Comparison of ENCODE assay signal across 8 mouse cellular contexts in the genomic region with DNA sequence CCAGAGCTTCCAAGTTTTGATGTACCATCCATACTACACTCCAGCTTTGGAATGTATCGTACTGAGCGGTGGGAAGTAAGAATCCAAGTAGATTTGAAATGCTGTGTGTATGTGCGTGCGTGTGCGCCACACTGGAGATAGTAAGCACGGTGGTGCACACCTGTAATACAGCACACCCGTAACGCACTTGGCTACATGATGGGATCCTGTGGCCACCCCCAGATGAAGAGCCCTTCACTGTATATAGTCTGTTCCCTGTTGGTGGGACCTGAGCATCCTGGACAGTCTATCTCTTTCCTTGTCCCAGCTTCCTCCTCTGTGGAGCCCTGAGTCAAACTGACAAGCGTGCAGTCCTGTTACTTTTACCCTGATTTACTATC. TPM values are rescaled to one million over a fixed set of nuclear protein-coding genes. Genes with fewer than 3 reads are reported as not detected.
DNase-seq lines count a peak whose midpoint lies in the region; ATAC-seq and TF ChIP-seq lines count a peak whose summit lies in the region.

No protein-coding gene starts in this region.

- H3K36me3 ChIP-seq in lung, embryonic 15.5 days: peaks cover 24% of the 10 kb centered on the region
- peaks cover 26% of the 10 kb centered on the region for H3K36me3 ChIP-seq in embryonic facial prominence, embryonic 15.5 days
- H3K36me3 ChIP-seq in intestine, postnatal 0 days (ENCODE audit: control insufficient read depth, insufficient read depth): peaks cover 3% of the 10 kb centered on the region; the same call in 1 of the 2 replicates
- H3K36me3 ChIP-seq in neural tube, embryonic 14.5 days (ENCODE audit: control insufficient read depth, insufficient read depth, low read length): no peaks in the 10 kb centered on the region

- H3K27me3 ChIP-seq in lung, embryonic 15.5 days: no peaks in the 10 kb centered on the region
- H3K27me3 ChIP-seq in embryonic facial prominence, embryonic 15.5 days: no peaks in the 10 kb centered on the region
- H3K27me3 ChIP-seq in intestine, postnatal 0 days (replicated peaks; ENCODE audit: control insufficient read depth, insufficient read depth, low read length): no peaks in the 10 kb centered on the region
- no peaks in the 10 kb centered on the region for H3K27me3 ChIP-seq in neural tube, embryonic 14.5 days (ENCODE audit: control insufficient read depth, insufficient read depth, low read length)

- peaks cover 32% of the 10 kb centered on the region for H3K4me1 ChIP-seq in lung, embryonic 15.5 days
- peaks cover 27% of the 10 kb centered on the region for H3K4me1 ChIP-seq in embryonic facial prominence, embryonic 15.5 days
- H3K4me1 ChIP-seq in intestine, postnatal 0 days (replicated peaks; ENCODE audit: control insufficient read depth, insufficient read depth, low read length): no peaks in the 10 kb centered on the region
- peaks cover 4% of the 10 kb centered on the region; the same call in 1 of the 2 replicates for H3K4me1 ChIP-seq in neural tube, embryonic 14.5 days (ENCODE audit: control insufficient read depth, insufficient read depth, low read length)

- H3K9me3 ChIP-seq in lung, embryonic 15.5 days: no peaks in the 10 kb centered on the region
- no peaks in the 10 kb centered on the region for H3K9me3 ChIP-seq in embryonic facial prominence, embryonic 15.5 days (replicated peaks)
- no peaks in the 10 kb centered on the region for H3K9me3 ChIP-seq in intestine, postnatal 0 days (ENCODE audit: control insufficient read depth)
- no peaks in the 10 kb centered on the region for H3K9me3 ChIP-seq in neural tube, embryonic 14.5 days (ENCODE audit: control insufficient read depth, low read length)

- peak overlapping the region; percentile 78 for H3K9ac ChIP-seq in lung, embryonic 15.5 days
- peak overlapping the region; percentile 63 for H3K9ac ChIP-seq in embryonic facial prominence, embryonic 15.5 days
- H3K9ac ChIP-seq in intestine, postnatal 0 days (ENCODE audit: low read depth, low read length): peak overlapping the region; percentile 49
- 0 out of 2 replicates have a peak overlapping the region, but pooled peaks have one; percentile 34 for H3K9ac ChIP-seq in neural tube, embryonic 14.5 days (replicated peaks; ENCODE audit: low read depth, low read length)

- peak overlapping the region; percentile 74 for H3K4me2 ChIP-seq in lung, embryonic 15.5 days
- peak overlapping the region; percentile 84 for H3K4me2 ChIP-seq in embryonic facial prominence, embryonic 15.5 days (replicated peaks)
- peak overlapping the region; percentile 80 for H3K4me2 ChIP-seq in intestine, postnatal 0 days (replicated peaks; ENCODE audit: low read depth)
- peak overlapping the region; percentile 98 for H3K4me2 ChIP-seq in neural tube, embryonic 14.5 days (ENCODE audit: low read depth, low read length)

- peak overlapping the region; percentile 95 for H3K27ac ChIP-seq in lung, embryonic 15.5 days
- peak overlapping the region; percentile 87 for H3K27ac ChIP-seq in embryonic facial prominence, embryonic 15.5 days (replicated peaks)
- peak overlapping the region; percentile 50; the same call in 1 of the 2 replicates for H3K27ac ChIP-seq in intestine, postnatal 0 days (ENCODE audit: low read depth, low read length)
- H3K27ac ChIP-seq in neural tube, embryonic 14.5 days (ENCODE audit: low read depth, low read length): no peak overlapping the region

- 6% methylated on average over 9 of the region's 9 CpGs for WGBS in lung, embryonic 15.5 days
- 9% methylated on average over 9 of the region's 9 CpGs for WGBS in embryonic facial prominence, embryonic 15.5 days
- WGBS in intestine, postnatal 0 days: 4% methylated on average over 9 of the region's 9 CpGs
- WGBS in neural tube, embryonic 14.5 days: 22% methylated on average over 9 of the region's 9 CpGs

- intact Hi-C loops in left cerebral cortex, postnatal 36 days (cut with DNase I): no loop called here

- H3K4me3 ChIP-seq in lung, embryonic 15.5 days: peak overlapping the region; percentile 75
- peak overlapping the region; percentile 84 for H3K4me3 ChIP-seq in embryonic facial prominence, embryonic 15.5 days (replicated peaks)
- peak overlapping the region; percentile 75 for H3K4me3 ChIP-seq in intestine, postnatal 0 days (ENCODE audit: low read depth, low read length)
- H3K4me3 ChIP-seq in neural tube, embryonic 14.5 days (ENCODE audit: low read depth, low read length): peak overlapping the region; percentile 52

- no peak for TF ChIP-seq CTCF in intestine, postnatal 0 days (IDR thresholded peaks at IDR 0.05; ENCODE audit: low read depth)

- no peak for DNase-seq in lung, adult 18-20 months
- no peak for DNase-seq in cerebellum, adult 9-11 months
- no peak for DNase-seq in left cerebral cortex, postnatal 36 days (ENCODE audit: low spot score in 2 of 2)
- no peak for DNase-seq in urinary bladder, postnatal 4 days (ENCODE audit: low spot score in 2 of 2)

- no peak for ATAC-seq in lung, embryonic 15.5 days (ENCODE audit: borderline replicate concordance, extremely low read depth, low FRiP score, low TSS enrichment)
- no peak for ATAC-seq in embryonic facial prominence, embryonic 15.5 days (ENCODE audit: insufficient number of reproducible peaks, low FRiP score, low TSS enrichment, low read depth)
- ATAC-seq in intestine, postnatal 0 days: no peak
- no peak for ATAC-seq in neural tube, embryonic 14.5 days (ENCODE audit: low read depth)

RNA-seq across cellular contexts. Expression of a gene that starts 0.9 kb away (rescaled TPM):
- 207 and 211 TPM in 2 replicates for polyA plus RNA-seq in lung, embryonic 15.5 days (2015; fragmentation: Nextera tagmentation; extraction: Ambion mirVana)
- polyA plus RNA-seq in embryonic facial prominence, embryonic 15.5 days (2015; fragmentation: Nextera tagmentation; extraction: Ambion mirVana): 122 and 123 TPM in 2 replicates
- polyA plus RNA-seq in intestine, postnatal 0 days (2015; fragmentation: Nextera tagmentation; extraction: Ambion mirVana): 24.3 and 26.2 TPM in 2 replicates
- polyA plus RNA-seq in neural tube, embryonic 14.5 days (2014; fragmentation: Nextera tagmentation; extraction: Ambion mirVana): 8.7 and 12.8 TPM in 2 replicates
- total RNA-seq in left cerebral cortex, postnatal 36 days (2021): 1 to 10 TPM in 1 of 2 experiments, under 1 TPM in 1; 0.43 to 1.1 TPM

RNA-seq across cellular contexts. Expression of a gene that starts 13.1 kb away (rescaled TPM):
- polyA plus RNA-seq in lung, embryonic 15.5 days (2015; fragmentation: Nextera tagmentation; extraction: Ambion mirVana): 9.1 and 10.3 TPM in 2 replicates
- polyA plus RNA-seq in embryonic facial prominence, embryonic 15.5 days (2015; fragmentation: Nextera tagmentation; extraction: Ambion mirVana): 14.9 and 15.7 TPM in 2 replicates
- 13.4 and 13.8 TPM in 2 replicates for polyA plus RNA-seq in intestine, postnatal 0 days (2015; fragmentation: Nextera tagmentation; extraction: Ambion mirVana)
- polyA plus RNA-seq in neural tube, embryonic 14.5 days (2014; fragmentation: Nextera tagmentation; extraction: Ambion mirVana): 16.1 and 17.7 TPM in 2 replicates
- total RNA-seq in left cerebral cortex, postnatal 36 days (2021): 10 to 100 TPM; 30.7 to 38.4 TPM

RNA-seq across cellular contexts. Expression of a gene that starts 24.2 kb away (rescaled TPM):
- 69.3 and 71.1 TPM in 2 replicates for polyA plus RNA-seq in lung, embryonic 15.5 days (2015; fragmentation: Nextera tagmentation; extraction: Ambion mirVana)
- 102 and 137 TPM in 2 replicates for polyA plus RNA-seq in embryonic facial prominence, embryonic 15.5 days (2015; fragmentation: Nextera tagmentation; extraction: Ambion mirVana)
- 14.5 TPM in 2 replicates for polyA plus RNA-seq in intestine, postnatal 0 days (2015; fragmentation: Nextera tagmentation; extraction: Ambion mirVana)
- 24.7 and 27.7 TPM in 2 replicates for polyA plus RNA-seq in neural tube, embryonic 14.5 days (2014; fragmentation: Nextera tagmentation; extraction: Ambion mirVana)
- total RNA-seq in left cerebral cortex, postnatal 36 days (2021): 10 to 100 TPM; 19.5 to 20.5 TPM

RNA-seq across cellular contexts. Expression of a gene that starts 30.7 kb away (rescaled TPM):
- 53.3 and 54.7 TPM in 2 replicates for polyA plus RNA-seq in lung, embryonic 15.5 days (2015; fragmentation: Nextera tagmentation; extraction: Ambion mirVana)
- 43.7 and 53.5 TPM in 2 replicates for polyA plus RNA-seq in embryonic facial prominence, embryonic 15.5 days (2015; fragmentation: Nextera tagmentation; extraction: Ambion mirVana)
- polyA plus RNA-seq in intestine, postnatal 0 days (2015; fragmentation: Nextera tagmentation; extraction: Ambion mirVana): 9.4 and 10.7 TPM in 2 replicates
- polyA plus RNA-seq in neural tube, embryonic 14.5 days (2014; fragmentation: Nextera tagmentation; extraction: Ambion mirVana): 51.8 and 59.3 TPM in 2 replicates
- total RNA-seq in left cerebral cortex, postnatal 36 days (2021): 10 to 100 TPM; 38.1 to 40.5 TPM

RNA-seq across cellular contexts. Expression of a gene that starts 38.1 kb away (rescaled TPM):
- polyA plus RNA-seq in lung, embryonic 15.5 days (2015; fragmentation: Nextera tagmentation; extraction: Ambion mirVana): 31.4 and 33.4 TPM in 2 replicates
- 26.1 and 27.5 TPM in 2 replicates for polyA plus RNA-seq in embryonic facial prominence, embryonic 15.5 days (2015; fragmentation: Nextera tagmentation; extraction: Ambion mirVana)
- 6.4 and 7.2 TPM in 2 replicates for polyA plus RNA-seq in intestine, postnatal 0 days (2015; fragmentation: Nextera tagmentation; extraction: Ambion mirVana)
- polyA plus RNA-seq in neural tube, embryonic 14.5 days (2014; fragmentation: Nextera tagmentation; extraction: Ambion mirVana): 16.0 and 16.5 TPM in 2 replicates
- total RNA-seq in left cerebral cortex, postnatal 36 days (2021): 10 to 100 TPM; 16.1 to 24.2 TPM
